Mouse (Mus musculus) Muller cell, postnatal 12 days (primary cell): ENCODE measurements around the gene Plcl2.

Experiments
- DNase-seq: peaks from one replicate; pipeline ENCODE4 v3.0.0-alpha.2; 2015; ENCODE audit errors: inconsistent ontology term

Gene Plcl2

GRCm38 (mm10) chr17:50509251-50510104 lies at the start of gene Plcl2:
Gene Plcl2 (plus strand): TSS chr17:50509403.
- DNase-seq = peak; percentile 51

GRCm38 (mm10) chr17:50460301-50460700 lies 48.9 kb upstream of the Plcl2 start:
- DNase-seq = no peak

DNA sequence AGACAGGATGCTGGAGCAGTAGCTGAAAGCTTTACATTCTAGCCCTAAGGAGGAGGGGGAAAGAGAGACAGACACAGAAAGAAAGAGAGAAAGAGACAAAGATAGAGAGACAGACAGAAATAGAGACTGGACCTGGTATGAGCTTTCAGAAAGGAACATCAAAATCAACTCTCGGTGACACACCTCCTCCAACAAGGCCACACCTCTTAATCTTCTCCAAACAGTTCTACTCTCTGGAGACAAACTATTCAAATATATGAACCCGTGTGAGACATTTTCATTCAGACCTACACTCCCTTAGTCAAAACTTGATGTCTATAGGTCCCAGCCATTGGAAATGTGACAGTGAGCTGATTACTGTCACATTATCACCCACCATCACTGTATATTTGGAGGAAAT lies 41.8 kb upstream of the Plcl2 start:
- DNase-seq = no peak

- no peak for DNase-seq
Measured at GRCm38 (mm10) chr17:50469126-50469525, 40.1 kb upstream of the Plcl2 start.

GRCm38 (mm10) chr17:50469543-50470431 lies 39.4 kb upstream of the Plcl2 start:
- peak; percentile 42 for DNase-seq

DNA sequence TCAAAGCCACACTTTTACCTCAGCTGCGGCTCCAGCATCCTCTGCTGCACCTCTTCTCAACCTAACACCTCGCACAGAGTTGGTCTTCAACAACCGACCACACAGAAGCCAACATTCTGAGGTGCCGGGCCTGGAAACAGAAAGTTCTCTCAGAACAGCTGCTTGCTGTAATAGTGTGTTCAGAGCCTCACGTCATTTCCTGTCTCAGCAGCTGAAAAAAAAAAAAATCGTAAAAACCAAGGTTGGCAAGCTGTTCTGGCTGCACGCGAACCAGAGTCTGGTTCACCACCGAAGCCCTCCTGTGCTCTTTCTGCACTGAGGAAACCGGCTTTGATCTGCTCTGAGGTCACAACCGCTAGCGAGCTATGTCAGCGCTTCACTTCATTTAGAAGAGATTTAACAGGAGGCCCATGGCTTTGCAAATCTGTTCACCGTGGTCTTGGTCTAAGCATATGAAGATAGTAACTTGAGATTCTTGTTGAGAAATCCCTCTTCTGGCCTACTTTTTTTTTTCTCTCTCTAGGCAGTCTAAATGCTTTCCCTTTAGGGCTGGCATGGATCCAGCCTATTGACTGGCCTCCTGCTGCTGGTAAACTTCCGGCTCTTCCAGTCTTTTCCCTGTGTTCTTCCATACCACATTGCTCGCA lies 38.6 kb upstream of the Plcl2 start:
- peak; percentile 46 for DNase-seq

DNA sequence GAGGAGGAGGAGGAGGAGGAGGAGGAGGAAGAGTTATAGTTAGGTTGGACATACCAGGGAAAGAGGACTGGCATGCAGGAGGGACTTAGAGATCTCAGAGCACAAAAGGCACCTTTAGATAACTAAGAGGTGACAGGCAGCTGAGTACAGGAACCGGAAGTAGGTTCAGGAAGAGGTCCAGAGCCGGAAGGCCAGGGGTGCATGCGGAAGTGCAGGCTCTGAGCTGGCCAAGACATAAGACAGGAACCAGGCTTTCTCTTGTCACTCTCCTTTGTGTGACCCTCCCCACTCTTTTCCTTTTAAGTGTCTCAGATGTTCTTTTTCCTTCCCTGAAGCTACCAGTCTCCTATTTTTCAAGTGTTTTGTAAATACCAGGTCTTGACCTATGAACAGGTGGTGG lies 38.0 kb upstream of the Plcl2 start:
- DNase-seq = no peak

GRCm38 (mm10) chr17:50477277-50477676 lies 31.9 kb upstream of the Plcl2 start:
- DNase-seq = no peak

DNA sequence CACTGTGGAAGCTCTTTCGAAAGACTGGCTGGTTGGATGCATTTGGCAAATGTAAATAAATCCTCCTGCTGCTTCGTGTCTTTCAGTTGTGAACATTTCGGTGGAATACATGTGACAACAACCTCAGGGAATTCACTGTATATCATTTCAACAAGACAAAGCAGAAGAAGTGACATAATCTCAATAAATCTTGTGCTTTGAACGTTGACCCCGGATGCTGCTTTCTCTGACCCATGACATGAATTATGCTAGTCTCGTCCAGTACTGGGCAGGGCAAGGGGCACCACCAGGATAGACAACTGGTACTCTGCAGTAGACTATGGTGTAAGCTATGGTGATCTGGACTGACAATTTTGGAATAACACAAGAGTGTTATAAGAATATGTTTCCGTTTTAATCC lies 28.3 kb upstream of the Plcl2 start:
- DNase-seq = no peak

GRCm38 (mm10) chr17:50483700-50484099 lies 25.5 kb upstream of the Plcl2 start:
- DNase-seq = no peak

DNA sequence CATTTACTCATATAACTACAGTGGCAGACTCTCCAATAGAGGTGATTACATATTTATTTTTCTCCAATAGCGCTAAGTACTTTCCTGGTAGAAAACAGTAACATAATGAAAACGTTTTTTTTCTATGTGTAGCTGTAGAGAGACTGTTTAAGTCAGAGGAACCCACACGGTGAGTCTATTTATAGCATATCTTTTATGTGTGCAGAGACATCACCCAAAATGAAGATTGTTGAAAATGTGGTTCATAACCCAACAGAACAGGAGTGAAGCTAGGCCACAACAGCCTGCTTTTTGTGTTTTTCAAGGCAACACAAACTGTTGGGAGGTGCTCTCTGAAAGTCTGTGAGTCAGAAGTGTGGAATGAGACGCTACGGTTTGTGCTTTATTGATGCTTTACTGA lies 24.2 kb upstream of the Plcl2 start:
- DNase-seq = no peak

GRCm38 (mm10) chr17:50487058-50487618 lies 22.1 kb upstream of the Plcl2 start:
- no peak for DNase-seq

GRCm38 (mm10) chr17:50487670-50488069 lies 21.5 kb upstream of the Plcl2 start:
- DNase-seq = no peak

DNA sequence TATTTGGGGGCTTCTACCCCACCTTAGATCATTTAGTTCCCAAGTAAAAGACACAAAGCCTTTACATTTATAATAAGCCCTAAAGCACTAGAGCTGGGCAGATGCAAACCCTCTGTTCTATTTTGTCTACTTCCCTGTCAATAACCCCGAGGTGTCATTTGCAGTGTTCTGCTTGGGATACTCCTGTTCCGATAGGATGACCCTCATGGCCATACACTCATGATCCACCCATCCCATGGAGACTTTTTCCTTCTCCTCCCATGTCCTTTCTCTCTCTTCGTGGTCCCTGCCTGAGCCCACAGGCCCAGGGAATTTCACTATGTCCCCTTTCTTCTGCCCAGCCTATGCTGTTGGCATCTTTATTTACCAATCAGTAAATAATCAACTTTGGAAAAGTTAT lies 20.8 kb upstream of the Plcl2 start:
- no peak for DNase-seq

DNA sequence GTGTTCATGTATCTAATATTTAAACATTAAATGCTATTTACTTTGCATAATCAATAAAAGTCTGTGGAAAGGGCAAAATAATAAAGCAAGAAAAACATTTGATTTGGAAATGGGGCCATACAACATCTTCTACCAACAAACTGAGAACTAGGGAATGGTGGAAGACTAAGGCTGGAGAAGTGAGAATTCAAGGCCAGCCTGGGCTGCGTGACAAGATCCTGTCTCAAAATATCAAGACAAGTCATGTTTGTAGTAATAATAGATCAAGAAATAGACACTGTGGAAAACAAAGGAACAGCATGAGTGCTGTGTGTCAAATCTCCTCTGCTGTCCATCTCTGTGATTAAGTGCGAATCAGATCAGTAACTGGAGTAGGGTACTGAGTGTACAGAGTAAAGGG lies 20.3 kb upstream of the Plcl2 start:
- DNase-seq = no peak

GRCm38 (mm10) chr17:50490644-50491430 lies 18.4 kb upstream of the Plcl2 start:
- DNase-seq = no peak

- no peak for DNase-seq
Measured at GRCm38 (mm10) chr17:50491496-50491895, 17.7 kb upstream of the Plcl2 start.

GRCm38 (mm10) chr17:50495216-50495889 lies 13.8 kb upstream of the Plcl2 start:
- no peak for DNase-seq

GRCm38 (mm10) chr17:50498062-50498697 lies 11.0 kb upstream of the Plcl2 start:
- no peak for DNase-seq
